Mouse (Mus musculus) heart, embryonic 11.5 days (tissue): Measurements from ENCODE around the gene Mns1. TPM values are rescaled to one million over a fixed set of nuclear protein-coding genes. Genes with fewer than 3 reads are reported as not detected.
A peak's percentile ranks its signal among the peaks of the same experiment; 100 is the strongest.
"Not testable (repeated sequence)": the region's sequence is repeated elsewhere in the genome, so short reads cannot be mapped to it uniquely, and the experiment has no call there.

Experiments used
- ATAC-seq: fragments of 200-750 bp; cut with Nextera tagmentation; replicated peaks from 2 replicates; pipeline ENCODE4 v1.8.0; 2017; ENCODE audit warnings: moderate library complexity; ENCODE audit not compliant: insufficient number of reproducible peaks, low FRiP score, low TSS enrichment
- H3K27ac ChIP-seq: fragments of 300-500 bp; sonication (generic); 2 replicates; pipeline ENCODE4 v1.5.1; 2014; ENCODE audit warnings: mild to moderate bottlenecking, low read depth, low read length
- H3K27me3 ChIP-seq: fragments of 300-500 bp; sonication (generic); 2 replicates; pipeline ENCODE4 v1.6.1; 2014; ENCODE audit warnings: mild to moderate bottlenecking, low read length, mixed read lengths; ENCODE audit not compliant: control insufficient read depth, insufficient read depth
- H3K36me3 ChIP-seq: fragments of 300-500 bp; sonication (generic); 2 replicates; pipeline ENCODE4 v1.6.1; 2014; ENCODE audit warnings: mild to moderate bottlenecking, low read length, moderate library complexity, mixed read lengths; ENCODE audit not compliant: control insufficient read depth, insufficient read depth
- H3K4me1 ChIP-seq: fragments of 300-500 bp; sonication (generic); 2 replicates; pipeline ENCODE4 v1.6.1; 2014; ENCODE audit warnings: low read length; ENCODE audit not compliant: control insufficient read depth, insufficient read depth
- H3K4me2 ChIP-seq: fragments of 300-500 bp; sonication (generic); 2 replicates; pipeline ENCODE4 v1.6.1; 2014; ENCODE audit warnings: mild to moderate bottlenecking, moderate library complexity
- H3K4me3 ChIP-seq: fragments of 300-500 bp; sonication (generic); 2 replicates; pipeline ENCODE4 v1.5.1; 2014; ENCODE audit warnings: low read depth, low read length
- H3K9ac ChIP-seq: fragments of 300-500 bp; sonication (generic); 2 replicates; pipeline ENCODE4 v1.6.1; 2014; ENCODE audit warnings: mild to moderate bottlenecking, low read depth, low read length, moderate library complexity
- H3K9me3 ChIP-seq: fragments of 300-500 bp; sonication (generic); replicated peaks from 2 replicates; pipeline ENCODE4 v1.6.1; 2016; ENCODE audit warnings: low read length; ENCODE audit not compliant: control insufficient read depth
- WGBS: fragments of 180-500 bp; shearing (Covaris S2); extraction: QIAGEN DNeasy Blood & Tissue Kit; methylation state at CpG from one replicate; pipeline ENCODE4 v1.1.7; 2014; ENCODE audit not compliant: insufficient replicate concordance; 5-methylcytosine and 5-hydroxymethylcytosine counted together
- polyA plus RNA-seq: library from polyadenylated mRNA; unstranded; fragments of >200 nt; fragmentation: Nextera tagmentation; extraction: Ambion mirVana; gene quantifications from 2 replicates; pipeline ENCODE4 v1.2.1, GENCODE M21; 2014

Mns1 gene
- polyA plus RNA-seq, 1 experiment from 2014 or later = 25.7 TPM

- Histone ChIP-seq H3K27ac (peak overlapping the region; percentile 58), H3K9ac (no peak overlapping the region), H3K9me3 (no peaks in the 10 kb centered on the region), H3K36me3 (no peaks in the 10 kb centered on the region), H3K4me3 (no peak overlapping the region), H3K4me1 (0 out of 2 replicates have a peak, but pooled peaks cover 4% of the 10 kb centered on the region), H3K27me3 (no peaks in the 10 kb centered on the region), H3K4me2 (peak overlapping the region; percentile 37)
- ATAC-seq = no peak
- 31% methylated on average over 8 of the region's 8 CpGs for WGBS
Measured at GRCm38 (mm10) chr9:72440948-72441926, 3.4 kb downstream of the Mns1 start.

- no peaks in the 10 kb centered on the region for H3K9me3 ChIP-seq
- 85% methylated on average over 10 of the region's 10 CpGs for WGBS
- no peak overlapping the region for H3K9ac ChIP-seq
Measured at GRCm38 (mm10) chr9:72441927-72442715, 4.3 kb downstream of the Mns1 start.

GRCm38 (mm10) chr9:72448026-72448425 is 10.2 kb downstream of the Mns1 start:
- no peaks in the 10 kb centered on the region for H3K36me3 ChIP-seq
- no peak overlapping the region for H3K4me3 ChIP-seq
- WGBS = 51% methylated on average over 8 of the region's 8 CpGs
- 0 out of 2 replicates have a peak, but pooled peaks cover 3% of the 10 kb centered on the region for H3K4me1 ChIP-seq
- no peak overlapping the region for H3K4me2 ChIP-seq
- no peak overlapping the region for H3K9ac ChIP-seq
- H3K27ac ChIP-seq = no peak overlapping the region
- no peak for ATAC-seq
- no peaks in the 10 kb centered on the region for H3K27me3 ChIP-seq
- H3K9me3 ChIP-seq = no peaks in the 10 kb centered on the region

More at GRCm38 (mm10) chr9:72441927-72442715, 4.3 kb downstream of the Mns1 start:
- no peak for ATAC-seq
- Histone ChIP-seq H3K27me3 (no peaks in the 10 kb centered on the region), H3K27ac (peak overlapping the region; percentile 58), H3K4me1 (0 out of 2 replicates have a peak, but pooled peaks cover 4% of the 10 kb centered on the region), H3K4me2 (peak overlapping the region; percentile 37), H3K36me3 (no peaks in the 10 kb centered on the region), H3K4me3 (no peak overlapping the region)

GRCm38 (mm10) chr9:72449367-72449766 is 11.6 kb downstream of the Mns1 start:
- Histone ChIP-seq H3K4me3 (peak overlapping the region; percentile 16), H3K9ac (peak overlapping the region; percentile 29; the same call in 1 of the 2 replicates), H3K36me3 (no peaks in the 10 kb centered on the region), H3K4me2 (peak overlapping the region; percentile 55), H3K9me3 (no peaks in the 10 kb centered on the region), H3K27ac (peak overlapping the region; percentile 25; the same call in 1 of the 2 replicates), H3K4me1 (0 out of 2 replicates have a peak, but pooled peaks cover 3% of the 10 kb centered on the region), H3K27me3 (no peaks in the 10 kb centered on the region)
- ATAC-seq = no peak
- 57% methylated on average over 7 of the region's 7 CpGs for WGBS

GRCm38 (mm10) chr9:72449841-72450240 is 12.0 kb downstream of the Mns1 start:
- ATAC-seq = no peak
- 0 out of 2 replicates have a peak, but pooled peaks cover 3% of the 10 kb centered on the region for H3K4me1 ChIP-seq
- no peaks in the 10 kb centered on the region for H3K27me3 ChIP-seq
- H3K4me3 ChIP-seq = peak overlapping the region; percentile 16; the same call in 1 of the 2 replicates
- H3K9ac ChIP-seq = peak overlapping the region; percentile 29; the same call in 1 of the 2 replicates
- no peaks in the 10 kb centered on the region for H3K9me3 ChIP-seq
- WGBS = 78% methylated on average over 2 of the region's 2 CpGs
- no peaks in the 10 kb centered on the region for H3K36me3 ChIP-seq
- peak overlapping the region; percentile 55 for H3K4me2 ChIP-seq
- peak overlapping the region; percentile 25; the same call in 1 of the 2 replicates for H3K27ac ChIP-seq

- H3K4me1 ChIP-seq = 0 out of 2 replicates have a peak, but pooled peaks cover 3% of the 10 kb centered on the region
Measured at GRCm38 (mm10) chr9:72450363-72450762, 12.6 kb downstream of the Mns1 start.

GRCm38 (mm10) chr9:72451111-72451510 is 13.3 kb downstream of the Mns1 start:
- H3K4me1 ChIP-seq = 0 out of 2 replicates have a peak, but pooled peaks cover 3% of the 10 kb centered on the region
- no peaks in the 10 kb centered on the region for H3K27me3 ChIP-seq

More at GRCm38 (mm10) chr9:72450363-72450762, 12.6 kb downstream of the Mns1 start:
- no peaks in the 10 kb centered on the region for H3K9me3 ChIP-seq
- H3K4me2 ChIP-seq = no peak overlapping the region
- no peak for ATAC-seq
- 87% methylated on average over 1 of the region's 1 CpGs for WGBS
- no peak overlapping the region for H3K27ac ChIP-seq
- no peak overlapping the region for H3K9ac ChIP-seq
- no peaks in the 10 kb centered on the region for H3K36me3 ChIP-seq
- H3K4me3 ChIP-seq = no peak overlapping the region
- no peaks in the 10 kb centered on the region for H3K27me3 ChIP-seq

GRCm38 (mm10) chr9:72454281-72454680 is 16.5 kb downstream of the Mns1 start:
- H3K4me1 ChIP-seq, H3K27me3 ChIP-seq, H3K4me3 ChIP-seq, H3K36me3 ChIP-seq, ATAC-seq, H3K9me3 ChIP-seq, H3K9ac ChIP-seq, H3K4me2 ChIP-seq, H3K27ac ChIP-seq: not testable (repeated sequence)

More at GRCm38 (mm10) chr9:72451111-72451510, 13.3 kb downstream of the Mns1 start:
- no peak overlapping the region for H3K4me2 ChIP-seq
- no peak overlapping the region for H3K4me3 ChIP-seq
- H3K9ac ChIP-seq = no peak overlapping the region
- H3K36me3 ChIP-seq = no peaks in the 10 kb centered on the region
- WGBS = 51% methylated on average over 6 of the region's 6 CpGs
- ATAC-seq = no peak
- H3K27ac ChIP-seq = no peak overlapping the region
- no peaks in the 10 kb centered on the region for H3K9me3 ChIP-seq
